Mouse (Mus musculus): ENCODE results near the gene Tssk6.

Tssk6 gene

GRCm38 (mm10) chr8:69902163-69903062 is at the start of gene Tssk6, which contains the start of the genes Ndufa13 and Yjefn3:
Gene Tssk6 (plus strand): TSS chr8:69902184.
Gene Ndufa13 (minus strand): TSS chr8:69902558.
Gene Yjefn3 (minus strand): TSS chr8:69902712.
- peak; percentile 83 to 87 for DNase-seq (ENCODE audit: low spot score in 2 of 2)

- no peak for DNase-seq (ENCODE audit: low spot score in 2 of 2)
Measured at GRCm38 (mm10) chr8:69853869-69854268, 48.1 kb upstream of the Tssk6 start.

- DNase-seq (ENCODE audit: low spot score in 2 of 2): no peak
Measured at GRCm38 (mm10) chr8:69860807-69861206, 41.2 kb upstream of the Tssk6 start.

- DNase-seq (ENCODE audit: low spot score in 2 of 2): no peak
Measured at GRCm38 (mm10) chr8:69861251-69861650, 40.7 kb upstream of the Tssk6 start.

- no peak for DNase-seq (ENCODE audit: low spot score in 2 of 2)
Measured at GRCm38 (mm10) chr8:69863387-69864020, 38.5 kb upstream of the Tssk6 start.

- no peak for DNase-seq (ENCODE audit: low spot score in 2 of 2)
Measured at GRCm38 (mm10) chr8:69864180-69864579, 37.8 kb upstream of the Tssk6 start.

GRCm38 (mm10) chr8:69867696-69868326 is 34.2 kb upstream of the Tssk6 start:
- DNase-seq (ENCODE audit: low spot score in 2 of 2): no peak

GRCm38 (mm10) chr8:69870003-69870765 is 31.8 kb upstream of the Tssk6 start:
- DNase-seq (ENCODE audit: low spot score in 2 of 2): no peak

- DNase-seq (ENCODE audit: low spot score in 2 of 2): no peak
Measured at GRCm38 (mm10) chr8:69870907-69871306, 31.1 kb upstream of the Tssk6 start.

GRCm38 (mm10) chr8:69874155-69874554 is 27.8 kb upstream of the Tssk6 start:
- DNase-seq (ENCODE audit: low spot score in 2 of 2): peak in 1 of 2 experiments; percentile 57

GRCm38 (mm10) chr8:69874654-69875053 is 27.3 kb upstream of the Tssk6 start:
- DNase-seq (ENCODE audit: low spot score in 2 of 2): no peak

GRCm38 (mm10) chr8:69876097-69876496 is 25.9 kb upstream of the Tssk6 start:
- no peak for DNase-seq (ENCODE audit: low spot score in 2 of 2)

GRCm38 (mm10) chr8:69876967-69877366 is 25.0 kb upstream of the Tssk6 start:
- no peak for DNase-seq (ENCODE audit: low spot score in 2 of 2)

- DNase-seq (ENCODE audit: low spot score in 2 of 2): no peak
Measured at GRCm38 (mm10) chr8:69877396-69877795, 24.6 kb upstream of the Tssk6 start.

- no peak for DNase-seq (ENCODE audit: low spot score in 2 of 2)
Measured at GRCm38 (mm10) chr8:69877992-69878391, 24.0 kb upstream of the Tssk6 start.

- no peak for DNase-seq (ENCODE audit: low spot score in 2 of 2)
Measured at GRCm38 (mm10) chr8:69879678-69880077, 22.3 kb upstream of the Tssk6 start.

- no peak for DNase-seq (ENCODE audit: low spot score in 2 of 2)
Measured at GRCm38 (mm10) chr8:69880841-69881240, 21.1 kb upstream of the Tssk6 start.

- no peak for DNase-seq (ENCODE audit: low spot score in 2 of 2)
Measured at GRCm38 (mm10) chr8:69881261-69881865, 20.6 kb upstream of the Tssk6 start.

GRCm38 (mm10) chr8:69882021-69882756 is 19.8 kb upstream of the Tssk6 start:
- peak in 1 of 2 experiments; percentile 32 for DNase-seq (ENCODE audit: low spot score in 2 of 2)

- no peak for DNase-seq (ENCODE audit: low spot score in 2 of 2)
Measured at GRCm38 (mm10) chr8:69882833-69883600, 19.0 kb upstream of the Tssk6 start.
